Mouse (Mus musculus): ENCODE results near the gene Yrdc. TPM values are rescaled to one million over a fixed set of nuclear protein-coding genes. Genes with fewer than 3 reads are reported as not detected.

The Yrdc gene
- polyA plus RNA-seq, 1 experiment from 2014 or later: 31.2 TPM

GRCm38 (mm10) chr4:124881341-124881908 lies 30.9 kb downstream of the Yrdc start:
- DNase-seq (ENCODE audit: low spot score): no peak
- peaks cover 14% of the 10 kb centered on the region; the same call in 1 of the 2 replicates for H3K27me3 ChIP-seq (ENCODE audit: control insufficient read depth, insufficient read depth, low read length)
- 1% methylated on average over 36 of the region's 37 CpGs for WGBS

GRCm38 (mm10) chr4:124882151-124882729 lies 31.8 kb downstream of the Yrdc start:
- ATAC-seq (ENCODE audit: low FRiP score, low TSS enrichment) (no peak), DNase-seq (ENCODE audit: low spot score) (peak; percentile 61)
- no peak overlapping the region for H3K4me2 ChIP-seq (replicated peaks; ENCODE audit: low read depth)

More at GRCm38 (mm10) chr4:124881341-124881908, 30.9 kb downstream of the Yrdc start:
- H3K36me3 ChIP-seq (ENCODE audit: control insufficient read depth, insufficient read depth, low read length): no peaks in the 10 kb centered on the region
- H3K4me3 ChIP-seq (ENCODE audit: low read depth, low read length): peak overlapping the region; percentile 13; the same call in 1 of the 2 replicates
- TF ChIP-seq CTCF (IDR thresholded peaks at IDR 0.05; ENCODE audit: low read depth): no peak
- no peak for TF ChIP-seq EP300 (optimal IDR thresholded peaks at IDR 0.05)
- H3K27ac ChIP-seq (replicated peaks): no peak overlapping the region
- peak; percentile 66 for ATAC-seq (ENCODE audit: low FRiP score, low TSS enrichment)
- H3K4me1 ChIP-seq (replicated peaks; ENCODE audit: control insufficient read depth, insufficient read depth): no peaks in the 10 kb centered on the region
- H3K9me3 ChIP-seq (ENCODE audit: control insufficient read depth, low read length): no peaks in the 10 kb centered on the region
- no peak overlapping the region for H3K9ac ChIP-seq (ENCODE audit: low read length)
- H3K4me2 ChIP-seq (replicated peaks; ENCODE audit: low read depth): peak overlapping the region; percentile 34; the same call in 1 of the 2 replicates

GRCm38 (mm10) chr4:124888702-124889101 lies 38.2 kb downstream of the Yrdc start:
- no peak overlapping the region for H3K27ac ChIP-seq (replicated peaks)
- no peaks in the 10 kb centered on the region for H3K4me1 ChIP-seq (replicated peaks; ENCODE audit: control insufficient read depth, insufficient read depth)
- DNase-seq (ENCODE audit: low spot score) (no peak), ATAC-seq (ENCODE audit: low FRiP score, low TSS enrichment) (no peak)
- H3K4me3 ChIP-seq (ENCODE audit: low read depth, low read length): no peak overlapping the region
- no peak overlapping the region for H3K4me2 ChIP-seq (replicated peaks; ENCODE audit: low read depth)
- TF ChIP-seq EP300 (optimal IDR thresholded peaks at IDR 0.05) (no peak), CTCF (IDR thresholded peaks at IDR 0.05; ENCODE audit: low read depth) (no peak)
- H3K9ac ChIP-seq (ENCODE audit: low read length): no peak overlapping the region
- H3K27me3 ChIP-seq (ENCODE audit: control insufficient read depth, insufficient read depth, low read length): no peaks in the 10 kb centered on the region; the same call in 1 of the 2 replicates
- H3K9me3 ChIP-seq (ENCODE audit: control insufficient read depth, low read length): no peaks in the 10 kb centered on the region
- H3K36me3 ChIP-seq (ENCODE audit: control insufficient read depth, insufficient read depth, low read length): no peaks in the 10 kb centered on the region
- WGBS: 70% methylated on average over 7 of the region's 7 CpGs

More at GRCm38 (mm10) chr4:124882151-124882729, 31.8 kb downstream of the Yrdc start:
- Histone ChIP-seq H3K9me3 (ENCODE audit: control insufficient read depth, low read length) (no peaks in the 10 kb centered on the region), H3K27ac (replicated peaks) (no peak overlapping the region), H3K36me3 (ENCODE audit: control insufficient read depth, insufficient read depth, low read length) (no peaks in the 10 kb centered on the region), H3K4me3 (ENCODE audit: low read depth, low read length) (no peak overlapping the region), H3K27me3 (ENCODE audit: control insufficient read depth, insufficient read depth, low read length) (peaks cover 14% of the 10 kb centered on the region; the same call in 1 of the 2 replicates), H3K9ac (ENCODE audit: low read length) (no peak overlapping the region), H3K4me1 (replicated peaks; ENCODE audit: control insufficient read depth, insufficient read depth) (no peaks in the 10 kb centered on the region)
- no peak for TF ChIP-seq CTCF (IDR thresholded peaks at IDR 0.05; ENCODE audit: low read depth)
- TF ChIP-seq EP300 (optimal IDR thresholded peaks at IDR 0.05): no peak
- WGBS: 1% methylated on average over 32 of the region's 37 CpGs

DNA sequence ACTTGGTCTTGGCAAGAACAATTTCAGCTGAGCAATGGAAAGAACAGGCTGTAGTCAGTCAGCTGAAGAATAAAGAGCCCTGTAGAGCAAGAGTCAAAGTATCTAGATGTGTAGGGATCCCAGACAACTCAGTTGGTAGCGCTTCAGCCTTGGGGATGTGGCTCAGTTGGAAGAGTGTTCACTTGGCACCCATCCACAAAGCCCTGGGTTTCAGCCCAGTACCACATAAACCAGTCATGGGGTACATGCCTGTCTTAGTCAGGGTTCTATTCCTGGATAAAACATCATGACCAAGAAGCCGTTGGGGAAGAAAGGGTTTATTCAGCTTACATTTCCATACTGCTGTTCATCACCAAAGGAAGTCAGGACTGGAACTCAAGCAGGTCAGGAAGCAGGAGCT lies 39.5 kb downstream of the Yrdc start:
- 71% methylated on average over 2 of the region's 2 CpGs for whole genome bisulfite sequencing
- TF ChIP-seq EP300 (optimal IDR thresholded peaks at IDR 0.05) (no peak), CTCF (IDR thresholded peaks at IDR 0.05; ENCODE audit: low read depth) (no peak)
- no peak overlapping the region for H3K4me3 ChIP-seq (ENCODE audit: low read depth, low read length)
- H3K27ac ChIP-seq (replicated peaks): no peak overlapping the region
- no peaks in the 10 kb centered on the region for H3K4me1 ChIP-seq (replicated peaks; ENCODE audit: control insufficient read depth, insufficient read depth)
- no peaks in the 10 kb centered on the region for H3K36me3 ChIP-seq (ENCODE audit: control insufficient read depth, insufficient read depth, low read length)
- DNase-seq (ENCODE audit: low spot score) (no peak), ATAC-seq (ENCODE audit: low FRiP score, low TSS enrichment) (no peak)
- H3K9me3 ChIP-seq (ENCODE audit: control insufficient read depth, low read length): no peaks in the 10 kb centered on the region
- peaks cover 7% of the 10 kb centered on the region; the same call in 1 of the 2 replicates for H3K27me3 ChIP-seq (ENCODE audit: control insufficient read depth, insufficient read depth, low read length)
- no peak overlapping the region for H3K9ac ChIP-seq (ENCODE audit: low read length)
- no peak overlapping the region for H3K4me2 ChIP-seq (replicated peaks; ENCODE audit: low read depth)

DNA sequence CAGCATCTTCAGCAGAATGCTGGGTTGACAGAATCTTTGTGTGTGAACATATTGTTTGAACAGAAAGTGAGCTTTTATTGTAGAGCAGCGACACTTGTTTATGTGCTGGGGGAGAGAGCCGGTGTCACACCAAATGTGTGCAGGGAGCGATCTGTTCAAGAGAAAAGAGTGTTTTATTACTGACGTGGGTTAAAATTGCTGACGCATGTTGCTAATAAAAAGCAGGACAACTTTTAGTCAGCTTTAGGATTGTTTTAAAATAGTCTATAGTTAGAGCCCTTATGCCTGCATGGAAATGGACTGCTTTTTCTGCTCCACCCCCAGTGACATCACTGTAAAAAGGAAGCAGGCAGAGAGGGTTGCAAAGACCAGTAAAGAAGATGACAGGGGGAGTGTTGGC lies 40.4 kb downstream of the Yrdc start:
- no peak for DNase-seq (ENCODE audit: low spot score)
- Histone ChIP-seq H3K4me2 (replicated peaks; ENCODE audit: low read depth) (no peak overlapping the region), H3K9ac (ENCODE audit: low read length) (no peak overlapping the region), H3K27ac (replicated peaks) (no peak overlapping the region), H3K4me1 (replicated peaks; ENCODE audit: control insufficient read depth, insufficient read depth) (no peaks in the 10 kb centered on the region), H3K27me3 (ENCODE audit: control insufficient read depth, insufficient read depth, low read length) (peaks cover 11% of the 10 kb centered on the region; the same call in 1 of the 2 replicates), H3K36me3 (ENCODE audit: control insufficient read depth, insufficient read depth, low read length) (no peaks in the 10 kb centered on the region), H3K4me3 (ENCODE audit: low read depth, low read length) (no peak overlapping the region), H3K9me3 (ENCODE audit: control insufficient read depth, low read length) (no peaks in the 10 kb centered on the region)
- 65% methylated on average over 5 of the region's 5 CpGs for WGBS
- no peak for ATAC-seq (ENCODE audit: low FRiP score, low TSS enrichment)
- no peak for TF ChIP-seq EP300 (optimal IDR thresholded peaks at IDR 0.05)
- no peak for TF ChIP-seq CTCF (IDR thresholded peaks at IDR 0.05; ENCODE audit: low read depth)

- 32% methylated on average over 6 of the region's 6 CpGs for WGBS
- H3K4me3 ChIP-seq (ENCODE audit: low read depth, low read length): no peak overlapping the region
- H3K4me1 ChIP-seq (replicated peaks; ENCODE audit: control insufficient read depth, insufficient read depth): no peaks in the 10 kb centered on the region
- H3K9me3 ChIP-seq (ENCODE audit: control insufficient read depth, low read length): no peaks in the 10 kb centered on the region
- no peak for DNase-seq (ENCODE audit: low spot score)
- peaks cover 11% of the 10 kb centered on the region; the same call in 1 of the 2 replicates for H3K27me3 ChIP-seq (ENCODE audit: control insufficient read depth, insufficient read depth, low read length)
- no peaks in the 10 kb centered on the region for H3K36me3 ChIP-seq (ENCODE audit: control insufficient read depth, insufficient read depth, low read length)
- H3K4me2 ChIP-seq (replicated peaks; ENCODE audit: low read depth): no peak overlapping the region
- no peak for TF ChIP-seq EP300 (optimal IDR thresholded peaks at IDR 0.05)
- TF ChIP-seq CTCF (IDR thresholded peaks at IDR 0.05; ENCODE audit: low read depth): no peak
- ATAC-seq (ENCODE audit: low FRiP score, low TSS enrichment): no peak
- H3K9ac ChIP-seq (ENCODE audit: low read length): no peak overlapping the region
- no peak overlapping the region for H3K27ac ChIP-seq (replicated peaks)
These were observed 43.3 kb downstream of the Yrdc start for GRCm38 (mm10) chr4:124893769-124894168.

Data from stomach, postnatal 0 days (tissue).